Mouse (Mus musculus) C2C12 (cell line): ENCODE results near the gene Nr2c2ap. TPM values are rescaled to one million over a fixed set of nuclear protein-coding genes. Genes with fewer than 3 reads are reported as not detected.

Experiments used
- H3K27me3 ChIP-seq: one replicate; pipeline ENCODE4 v1.6.1; 2011; ENCODE audit not compliant: control insufficient read depth, insufficient read depth, insufficient read length
- H3K36me3 ChIP-seq: one replicate; pipeline ENCODE4 v1.6.1; 2011; ENCODE audit not compliant: control insufficient read depth, insufficient read depth
- H3K4me3 ChIP-seq: one replicate; pipeline ENCODE4 v1.5.1; 2011; ENCODE audit warnings: mild to moderate bottlenecking, control low read depth; ENCODE audit not compliant: poor library complexity, insufficient read depth, severe bottlenecking
- H3K79me2 ChIP-seq: one replicate; pipeline ENCODE4 v1.6.1; 2011; ENCODE audit not compliant: control insufficient read depth, insufficient read depth
- H3K79me3 ChIP-seq: one replicate; pipeline ENCODE4 v1.6.1; 2011; ENCODE audit warnings: low read depth, control low read depth
- H3ac ChIP-seq: one replicate; pipeline ENCODE3; 2011; ENCODE audit warnings: low read depth; ENCODE audit not compliant: control insufficient read depth, insufficient read length
- CEBPB ChIP-seq: IDR thresholded peaks from one replicate; pipeline ENCODE4 v1.6.1; 2011; ENCODE audit warnings: low read depth, mild to moderate bottlenecking, control low read depth, moderate library complexity
- CTCF ChIP-seq: IDR thresholded peaks from one replicate; pipeline ENCODE4 v1.5.1; 2011; ENCODE audit not compliant: control insufficient read depth, insufficient read depth, insufficient read length
- FOSL1 ChIP-seq: IDR thresholded peaks from one replicate; pipeline ENCODE4 v1.8.0; 2011; ENCODE audit warnings: mild to moderate bottlenecking, low read length; ENCODE audit not compliant: poor library complexity, insufficient read depth, severe bottlenecking
- MAX ChIP-seq: IDR thresholded peaks from one replicate; pipeline ENCODE4 v1.6.1; 2011; ENCODE audit warnings: mild to moderate bottlenecking, control low read depth
- MYOD1 ChIP-seq: IDR thresholded peaks from one replicate; pipeline ENCODE4 v1.6.1; 2011; ENCODE audit warnings: low read depth; ENCODE audit not compliant: control insufficient read depth, insufficient read length
- MYOG ChIP-seq: IDR thresholded peaks from one replicate; pipeline ENCODE4 v1.6.1; 2011; ENCODE audit not compliant: control insufficient read depth, insufficient read length; ENCODE audit errors: extremely low read depth
- USF1 ChIP-seq: IDR thresholded peaks from one replicate; pipeline ENCODE4 v1.6.1; 2011; ENCODE audit warnings: low read depth, mild to moderate bottlenecking, control low read depth, moderate library complexity
- polyA plus RNA-seq: library from polyadenylated mRNA; unstranded; fragments of >200 nt; fragmentation: generic; extraction: Trizol; gene quantifications from one replicate; pipeline ENCODE4 v1.2.1, GENCODE M21; 2012; ENCODE audit warnings: missing spikeins

The Nr2c2ap gene
- polyA plus RNA-seq, 1 experiment: 37.3 TPM

GRCm38 (mm10) chr8:70128435-70128834, 2.7 kb upstream of the Nr2c2ap start:
- TF ChIP-seq MYOD1 (no peak), CTCF (no peak), MYOG (no peak), FOSL1 (no peak), MAX (no peak), CEBPB (no peak), USF1 (no peak)
- Histone ChIP-seq H3K4me3 (no peak overlapping the region), H3K79me3 (peaks cover 5% of the 10 kb centered on the region)

GRCm38 (mm10) chr8:70129309-70129952, 1.7 kb upstream of the Nr2c2ap start:
- Histone ChIP-seq H3K4me3 (no peak overlapping the region), H3K79me2 (peaks cover 24% of the 10 kb centered on the region), H3K36me3 (peaks cover 2% of the 10 kb centered on the region), H3ac (no peak overlapping the region), H3K27me3 (peaks cover 12% of the 10 kb centered on the region), H3K79me3 (peaks cover 5% of the 10 kb centered on the region)
- TF ChIP-seq MAX (no peak), CEBPB (no peak), USF1 (no peak), FOSL1 (no peak), MYOG (no peak), CTCF (no peak), MYOD1 (no peak)

More at GRCm38 (mm10) chr8:70128435-70128834, 2.7 kb upstream of the Nr2c2ap start:
- Histone ChIP-seq H3ac (no peak overlapping the region), H3K79me2 (peaks cover 23% of the 10 kb centered on the region), H3K36me3 (no peaks in the 10 kb centered on the region), H3K27me3 (peaks cover 14% of the 10 kb centered on the region)

GRCm38 (mm10) chr8:70130066-70130465, 1.1 kb upstream of the Nr2c2ap start:
- H3K4me3 ChIP-seq: no peak overlapping the region
- no peak for TF ChIP-seq MAX
- no peak for TF ChIP-seq FOSL1
- TF ChIP-seq CEBPB: no peak
- no peak for TF ChIP-seq MYOD1
- no peak for TF ChIP-seq USF1
- TF ChIP-seq MYOG: no peak
- no peak for TF ChIP-seq CTCF

GRCm38 (mm10) chr8:70134086-70134485, 3.0 kb downstream of the Nr2c2ap start:
- Histone ChIP-seq H3K79me3 (peaks cover 5% of the 10 kb centered on the region), H3K27me3 (no peaks in the 10 kb centered on the region), H3ac (no peak overlapping the region), H3K36me3 (peaks cover 9% of the 10 kb centered on the region), H3K4me3 (no peak overlapping the region), H3K79me2 (peaks cover 24% of the 10 kb centered on the region)
- TF ChIP-seq USF1: no peak
- TF ChIP-seq MAX: no peak
- TF ChIP-seq CTCF: no peak
- TF ChIP-seq CEBPB: no peak
- no peak for TF ChIP-seq MYOG
- TF ChIP-seq MYOD1: no peak
- TF ChIP-seq FOSL1: no peak

More at GRCm38 (mm10) chr8:70130066-70130465, 1.1 kb upstream of the Nr2c2ap start:
- peaks cover 5% of the 10 kb centered on the region for H3K27me3 ChIP-seq
- H3K79me3 ChIP-seq: peaks cover 5% of the 10 kb centered on the region
- no peak overlapping the region for H3ac ChIP-seq
- H3K36me3 ChIP-seq: peaks cover 6% of the 10 kb centered on the region
- H3K79me2 ChIP-seq: peaks cover 24% of the 10 kb centered on the region

GRCm38 (mm10) chr8:70134931-70135330, 3.8 kb downstream of the Nr2c2ap start:
- no peak for TF ChIP-seq CTCF
- no peak for TF ChIP-seq MAX
- TF ChIP-seq USF1: no peak
- no peak for TF ChIP-seq FOSL1
- TF ChIP-seq MYOG: no peak
- no peak for TF ChIP-seq MYOD1
- TF ChIP-seq CEBPB: no peak
- H3K36me3 ChIP-seq: peaks cover 9% of the 10 kb centered on the region
- H3K4me3 ChIP-seq: no peak overlapping the region
- H3ac ChIP-seq: no peak overlapping the region
- no peaks in the 10 kb centered on the region for H3K27me3 ChIP-seq
- H3K79me3 ChIP-seq: peaks cover 6% of the 10 kb centered on the region
- H3K79me2 ChIP-seq: peaks cover 25% of the 10 kb centered on the region

- H3ac ChIP-seq: no peak overlapping the region
- no peak overlapping the region for H3K4me3 ChIP-seq
- peaks cover 8% of the 10 kb centered on the region for H3K79me3 ChIP-seq
- no peak for TF ChIP-seq MYOD1
- TF ChIP-seq CEBPB: no peak
- no peak for TF ChIP-seq MAX
- no peak for TF ChIP-seq FOSL1
- no peak for TF ChIP-seq CTCF
- TF ChIP-seq MYOG: no peak
- TF ChIP-seq USF1: no peak
- peaks cover 32% of the 10 kb centered on the region for H3K79me2 ChIP-seq
- H3K36me3 ChIP-seq: peaks cover 9% of the 10 kb centered on the region
- H3K27me3 ChIP-seq: no peaks in the 10 kb centered on the region
Measured at GRCm38 (mm10) chr8:70136591-70136990, 5.5 kb downstream of the Nr2c2ap start.
